Mouse (Mus musculus): Measurements from ENCODE around the gene Resf1. TPM values are rescaled to one million over a fixed set of nuclear protein-coding genes. Genes with fewer than 3 reads are reported as not detected.

Resf1 gene
- 220 TPM for total RNA-seq (2023)

DNA sequence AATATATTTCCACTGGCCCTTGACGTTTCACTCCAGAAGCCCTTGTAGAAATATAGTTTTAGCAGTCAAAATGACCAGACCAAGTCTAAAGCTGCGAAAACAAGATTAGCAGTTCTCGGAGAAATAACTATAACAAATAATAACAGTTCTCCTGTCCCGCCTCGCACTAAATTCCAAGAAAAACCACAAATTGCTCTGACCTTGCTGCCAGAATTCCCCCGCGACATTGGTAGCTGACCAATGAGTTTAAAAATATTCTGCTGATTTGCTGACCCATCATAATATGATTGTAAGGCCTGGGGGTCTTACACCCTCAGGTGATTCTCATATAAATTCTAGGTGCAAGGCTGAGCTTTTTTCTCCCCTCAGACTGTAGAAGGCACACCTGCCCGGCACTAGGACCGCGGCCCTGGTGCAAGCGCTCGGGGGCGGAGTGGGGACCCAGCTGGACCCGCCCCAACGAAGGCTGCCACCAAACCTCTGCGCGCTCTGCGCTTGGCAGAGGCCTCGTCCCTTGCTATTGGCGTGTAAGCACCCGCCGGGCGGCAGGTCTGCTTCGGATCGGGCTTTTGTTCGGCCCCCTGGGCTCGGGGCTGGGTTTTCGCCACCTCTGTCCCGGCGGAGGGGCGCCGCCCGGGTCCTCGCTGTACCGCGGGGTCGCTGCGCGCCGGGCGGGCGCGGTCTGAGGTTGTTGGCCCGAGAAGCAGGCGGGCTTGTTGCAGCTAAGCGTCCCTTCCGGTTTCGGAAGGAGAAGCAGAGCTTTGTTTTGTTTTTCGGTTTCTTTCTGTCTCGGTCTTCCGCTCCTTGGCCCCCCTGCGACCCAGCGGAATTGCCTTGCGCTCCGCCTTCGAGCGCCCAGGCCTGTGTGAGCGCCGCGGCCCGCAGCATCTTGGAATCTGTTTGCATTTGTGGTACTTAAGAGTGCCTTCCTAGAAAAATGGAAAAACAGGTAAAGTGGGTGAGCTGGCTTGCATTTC is at the start of gene Resf1:
TSS of gene Resf1 (plus strand) at position 459 of the 977 bp plus-strand sequence.

Other genes with a start within 250 kb of the Resf1 start
- 4.9 TPM for gene Dennd5b, start 207.7 kb upstream of the Resf1 start, total RNA-seq (2023)
- not detected for gene Gm10203, start 179.2 kb upstream of the Resf1 start, total RNA-seq (2023)
- gene Etfbkmt, start 169.6 kb upstream of the Resf1 start, total RNA-seq (2023) = 11.0 TPM
- gene Amn1, start 120.7 kb upstream of the Resf1 start, total RNA-seq (2023) = 24.9 TPM
- gene Bicd1, start 99.5 kb downstream of the Resf1 start, total RNA-seq (2023) = 0.59 TPM

All from CD4-positive naive resting alpha-beta T cell, adult 76 days (primary cell).